Mouse (Mus musculus): ENCODE data around the gene Glo1.

GRCm38 (mm10) chr17:30648770-30649169 lies 22.1 kb upstream of the Glo1 start:
- TF ChIP-seq POLR2AphosphoS5 (IDR thresholded peaks at IDR 0.05; ENCODE audit: insufficient replicate concordance, low read depth, low read length), result no peak
- peak; percentile 71; the same call in 1 of the 2 replicates for TF ChIP-seq CTCF (IDR thresholded peaks at IDR 0.05; ENCODE audit: low read depth, low read length)

All from G1E (cell line).